Mouse (Mus musculus): ENCODE measurements around the gene Nsun4. TPM values are rescaled to one million over a fixed set of nuclear protein-coding genes. Genes with fewer than 3 reads are reported as not detected.
A peak's percentile ranks its signal among the peaks of the same experiment; 100 is the strongest.

Gene Nsun4
- polyA plus RNA-seq, 1 experiment from 2014 or later = 17.5 TPM

DNA sequence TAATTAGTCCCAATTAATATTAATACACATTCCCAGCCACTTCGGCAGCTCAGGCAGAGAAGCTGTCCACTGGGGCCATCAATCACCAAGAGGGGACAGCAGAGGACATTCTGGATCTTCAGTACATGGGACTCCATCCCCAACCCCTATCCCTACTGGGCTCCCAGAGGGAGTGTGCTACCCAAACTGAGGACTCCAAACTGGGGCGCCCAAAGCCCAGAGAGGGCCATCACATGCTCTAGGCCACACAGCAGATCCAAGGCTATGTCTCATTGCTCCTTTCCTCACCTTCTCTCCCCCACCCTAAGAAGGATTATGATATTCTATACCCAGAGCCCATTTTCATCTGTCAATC is 58.3 kb downstream of the Nsun4 start:
- Histone ChIP-seq H3K4me1 (replicated peaks) (no peaks in the 10 kb centered on the region), H3K27me3 (no peaks in the 10 kb centered on the region), H3K36me3 (no peaks in the 10 kb centered on the region), H3K4me3 (replicated peaks) (no peak overlapping the region), H3K27ac (no peak overlapping the region), H3K9ac (replicated peaks) (no peak overlapping the region), H3K9me3 (no peaks in the 10 kb centered on the region), H3K4me2 (replicated peaks) (no peak overlapping the region)
- ATAC-seq = 0 out of 2 replicates have a peak, but pooled peaks have one; percentile 34
- WGBS = 79% methylated on average over 2 of the region's 2 CpGs

- no peaks in the 10 kb centered on the region for H3K9me3 ChIP-seq
- peak; percentile 55 for ATAC-seq
- H3K27ac ChIP-seq = no peak overlapping the region
- no peaks in the 10 kb centered on the region for H3K4me1 ChIP-seq (replicated peaks)
- no peak overlapping the region for H3K4me3 ChIP-seq (replicated peaks)
- 90% methylated on average over 16 of the region's 16 CpGs for WGBS
- H3K36me3 ChIP-seq = no peaks in the 10 kb centered on the region
- H3K27me3 ChIP-seq = no peaks in the 10 kb centered on the region
- H3K9ac ChIP-seq (replicated peaks) = no peak overlapping the region
- H3K4me2 ChIP-seq (replicated peaks) = no peak overlapping the region
Observed at GRCm38 (mm10) chr4:115994662-115995375, 58.9 kb downstream of the Nsun4 start.

DNA sequence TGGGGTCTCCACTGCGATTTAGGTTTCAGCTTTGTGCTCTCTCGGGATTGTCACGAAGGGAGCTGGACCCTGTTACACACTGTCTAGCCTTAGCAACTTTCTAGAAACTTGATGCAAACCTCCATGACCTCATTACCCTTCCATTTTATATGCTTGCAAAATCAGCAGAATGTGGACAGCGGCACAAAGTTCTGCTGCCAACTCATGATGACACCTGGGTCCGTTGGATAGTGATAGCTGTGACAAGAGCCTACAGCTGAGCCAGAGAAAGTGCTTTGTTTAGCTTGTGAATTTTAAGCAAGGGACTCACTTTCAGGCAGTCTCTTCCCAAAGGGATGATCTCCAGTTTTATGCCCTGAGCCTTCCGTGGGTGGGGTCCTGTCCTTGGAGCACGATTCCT is 64.3 kb downstream of the Nsun4 start:
- no peak for ATAC-seq
- Histone ChIP-seq H3K4me2 (replicated peaks) (no peak overlapping the region), H3K4me1 (replicated peaks) (no peaks in the 10 kb centered on the region; the same call in 1 of the 2 replicates), H3K4me3 (replicated peaks) (no peak overlapping the region), H3K27me3 (peaks cover 19% of the 10 kb centered on the region), H3K36me3 (no peaks in the 10 kb centered on the region), H3K27ac (no peak overlapping the region), H3K9me3 (no peaks in the 10 kb centered on the region), H3K9ac (replicated peaks) (no peak overlapping the region)
- WGBS = 83% methylated on average over 7 of the region's 7 CpGs

DNA sequence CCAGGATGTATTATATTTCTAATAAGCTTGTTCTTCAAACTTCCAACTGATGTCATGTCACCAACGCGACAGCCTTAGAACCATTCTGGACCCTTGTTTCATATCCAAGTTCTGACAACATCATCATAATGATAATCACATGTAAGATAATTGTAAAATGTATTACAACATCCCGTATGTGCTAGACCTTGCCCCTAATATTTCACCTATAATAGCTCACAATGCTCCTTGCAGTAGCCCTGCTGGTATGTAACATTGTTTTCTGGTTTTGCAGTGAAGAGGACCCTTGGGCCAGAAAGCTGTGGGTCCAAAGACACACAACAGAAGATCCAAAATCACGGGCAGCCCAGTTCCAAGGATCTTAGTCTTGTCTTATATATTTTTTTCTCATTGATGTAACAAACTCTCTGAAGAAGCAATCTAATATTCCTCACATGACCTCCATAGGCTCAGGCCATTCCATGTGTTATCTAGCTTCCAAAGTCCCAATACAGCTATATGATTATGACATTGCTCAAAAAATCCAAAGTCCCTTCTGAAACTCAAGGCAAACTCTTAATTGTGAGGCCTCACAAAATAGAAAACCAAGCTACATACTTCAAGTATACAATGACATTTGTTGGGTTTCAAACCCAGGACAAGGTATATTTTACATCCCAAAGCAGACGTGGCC is 65.7 kb downstream of the Nsun4 start:
- Histone ChIP-seq H3K4me3 (replicated peaks) (no peak overlapping the region), H3K9ac (replicated peaks) (no peak overlapping the region), H3K4me1 (replicated peaks) (no peaks in the 10 kb centered on the region; the same call in 1 of the 2 replicates), H3K9me3 (no peaks in the 10 kb centered on the region), H3K27ac (no peak overlapping the region), H3K4me2 (replicated peaks) (no peak overlapping the region), H3K27me3 (peaks cover 30% of the 10 kb centered on the region), H3K36me3 (no peaks in the 10 kb centered on the region)
- WGBS = 80% methylated on average over 5 of the region's 5 CpGs
- no peak for ATAC-seq

DNA sequence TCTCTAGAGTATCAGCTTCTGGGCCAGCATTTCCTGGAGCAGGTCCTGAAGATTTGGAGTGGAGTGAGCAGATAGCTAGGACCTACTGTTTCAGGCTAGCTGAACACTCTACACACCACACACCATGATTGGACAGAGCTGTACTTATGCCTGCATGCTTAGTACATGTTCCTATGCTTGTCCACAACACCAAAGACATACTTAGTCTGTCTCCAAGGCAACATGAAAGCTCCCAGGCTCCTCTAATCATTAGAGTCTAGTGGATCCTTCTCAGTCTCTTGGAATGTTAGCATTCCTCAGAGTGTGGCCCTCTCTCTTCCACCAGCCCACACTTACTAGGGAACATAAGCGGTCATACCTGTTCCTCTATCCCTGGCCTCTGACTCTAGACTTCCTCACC is 66.2 kb downstream of the Nsun4 start:
- no peak overlapping the region for H3K9ac ChIP-seq (replicated peaks)
- H3K4me3 ChIP-seq (replicated peaks) = no peak overlapping the region
- ATAC-seq = no peak
- peaks cover 33% of the 10 kb centered on the region for H3K27me3 ChIP-seq
- H3K4me2 ChIP-seq (replicated peaks) = no peak overlapping the region
- no peaks in the 10 kb centered on the region for H3K36me3 ChIP-seq
- H3K4me1 ChIP-seq (replicated peaks) = no peaks in the 10 kb centered on the region; the same call in 1 of the 2 replicates
- H3K27ac ChIP-seq = no peak overlapping the region
- no peaks in the 10 kb centered on the region for H3K9me3 ChIP-seq
- WGBS = 85% methylated on average over 1 of the region's 1 CpGs

- H3K9ac ChIP-seq (replicated peaks) = no peak overlapping the region
- H3K27ac ChIP-seq = no peak overlapping the region
- no peak for ATAC-seq
- peaks cover 54% of the 10 kb centered on the region for H3K27me3 ChIP-seq
- no peaks in the 10 kb centered on the region for H3K9me3 ChIP-seq
- H3K36me3 ChIP-seq = no peaks in the 10 kb centered on the region
- H3K4me3 ChIP-seq (replicated peaks) = no peak overlapping the region
- WGBS = 42% methylated on average over 8 of the region's 8 CpGs
- H3K4me2 ChIP-seq (replicated peaks) = no peak overlapping the region
- peaks cover 6% of the 10 kb centered on the region for H3K4me1 ChIP-seq (replicated peaks)
Observed at GRCm38 (mm10) chr4:115984967-115985366, 68.7 kb downstream of the Nsun4 start.

DNA sequence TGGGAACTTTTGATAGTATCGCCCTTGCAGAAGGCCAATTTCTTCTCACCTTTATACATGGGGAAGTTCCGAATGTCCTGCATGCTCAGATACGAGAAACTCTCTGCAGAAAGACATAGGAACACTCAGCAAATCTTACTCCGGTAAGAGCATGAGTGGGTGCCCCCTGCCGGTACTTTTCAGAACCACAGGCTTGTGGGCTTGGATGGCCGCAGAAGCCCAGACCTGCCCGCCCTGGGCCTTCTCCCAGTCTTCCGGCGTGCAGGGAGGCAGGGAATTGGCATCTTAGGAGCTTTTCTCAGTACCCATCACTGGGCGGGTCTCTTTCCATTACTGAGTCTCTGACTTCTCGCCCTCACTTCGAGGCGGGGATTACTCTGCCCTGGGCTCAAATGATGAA is 69.6 kb downstream of the Nsun4 start:
- Histone ChIP-seq H3K4me1 (replicated peaks) (peaks cover 15% of the 10 kb centered on the region), H3K4me3 (replicated peaks) (no peak overlapping the region), H3K4me2 (replicated peaks) (no peak overlapping the region), H3K9me3 (no peaks in the 10 kb centered on the region), H3K9ac (replicated peaks) (0 out of 2 replicates have a peak overlapping the region, but pooled peaks have one; percentile 2), H3K36me3 (no peaks in the 10 kb centered on the region), H3K27me3 (peaks cover 60% of the 10 kb centered on the region), H3K27ac (no peak overlapping the region)
- 2% methylated on average over 13 of the region's 13 CpGs for WGBS
- ATAC-seq = no peak; the same call in 1 of the 2 replicates

Other genes with a start within 250 kb of the Nsun4 start
- 4.0 and 4.9 TPM in 2 replicates for gene Mob3c, start 225.8 kb downstream of the Nsun4 start, polyA plus RNA-seq (2015; fragmentation: Nextera tagmentation; extraction: Ambion mirVana)
- 23.3 and 25.7 TPM in 2 replicates for gene Mknk1, start 214.7 kb downstream of the Nsun4 start, polyA plus RNA-seq (2015; fragmentation: Nextera tagmentation; extraction: Ambion mirVana)
- gene Kncn, start 169.5 kb downstream of the Nsun4 start, polyA plus RNA-seq (2015; fragmentation: Nextera tagmentation; extraction: Ambion mirVana) = 0.24 TPM in 1 of 2 replicates, not detected in the other
- gene 6430628N08Rik, start 163.2 kb downstream of the Nsun4 start, polyA plus RNA-seq (2015; fragmentation: Nextera tagmentation; extraction: Ambion mirVana) = 0.12 and 0.32 TPM in 2 replicates
- gene Dmbx1, start 114.0 kb downstream of the Nsun4 start, polyA plus RNA-seq (2015; fragmentation: Nextera tagmentation; extraction: Ambion mirVana) = 10.9 and 11.7 TPM in 2 replicates
- gene Faah, start 36.0 kb downstream of the Nsun4 start, polyA plus RNA-seq (2015; fragmentation: Nextera tagmentation; extraction: Ambion mirVana) = 9.5 and 11.3 TPM in 2 replicates
- gene Uqcrh, start 21.2 kb upstream of the Nsun4 start, polyA plus RNA-seq (2015; fragmentation: Nextera tagmentation; extraction: Ambion mirVana) = 434 and 439 TPM in 2 replicates
- gene Lrrc41, start 21.4 kb upstream of the Nsun4 start, polyA plus RNA-seq (2015; fragmentation: Nextera tagmentation; extraction: Ambion mirVana) = 62.1 and 67.1 TPM in 2 replicates
- gene Rad54l, start 69.8 kb upstream of the Nsun4 start, polyA plus RNA-seq (2015; fragmentation: Nextera tagmentation; extraction: Ambion mirVana) = 18.8 and 19.4 TPM in 2 replicates
- gene Pomgnt1, start 70.0 kb upstream of the Nsun4 start, polyA plus RNA-seq (2015; fragmentation: Nextera tagmentation; extraction: Ambion mirVana) = 51.8 and 56.9 TPM in 2 replicates
- gene Lurap1, start 97.5 kb upstream of the Nsun4 start, polyA plus RNA-seq (2015; fragmentation: Nextera tagmentation; extraction: Ambion mirVana) = 1.5 and 2.2 TPM in 2 replicates
- 0.11 TPM in 1 of 2 replicates, not detected in the other for gene Tspan1, start 113.7 kb upstream of the Nsun4 start, polyA plus RNA-seq (2015; fragmentation: Nextera tagmentation; extraction: Ambion mirVana)
- gene 1700042G07Rik, start 119.5 kb upstream of the Nsun4 start, polyA plus RNA-seq (2015; fragmentation: Nextera tagmentation; extraction: Ambion mirVana) = not detected in 2 replicates
- gene Gm49337, start 119.5 kb upstream of the Nsun4 start, polyA plus RNA-seq (2015; fragmentation: Nextera tagmentation; extraction: Ambion mirVana) = not detected in 2 replicates
- 111 TPM in 2 replicates for gene Pik3r3, start 167.7 kb upstream of the Nsun4 start, polyA plus RNA-seq (2015; fragmentation: Nextera tagmentation; extraction: Ambion mirVana)

All from midbrain, embryonic 13.5 days (tissue).